Mouse (Mus musculus): ENCODE data around the gene Zic4. TPM values are rescaled to one million over a fixed set of nuclear protein-coding genes. Genes with fewer than 3 reads are reported as not detected.

The Zic4 gene
- polyA plus RNA-seq, 1 experiment from 2014 or later = 0.74 TPM

- no peaks in the 10 kb centered on the region for H3K4me1 ChIP-seq (replicated peaks)
- 16% methylated on average over 4 of the region's 4 CpGs for WGBS
- peaks cover 93% of the 10 kb centered on the region for H3K27me3 ChIP-seq
- H3K9ac ChIP-seq (replicated peaks) = no peak overlapping the region
- ATAC-seq (ENCODE audit: insufficient number of reproducible peaks, insufficient read depth, low FRiP score, low TSS enrichment, low read depth) = no peak
- no peak overlapping the region for H3K4me3 ChIP-seq (replicated peaks)
- no peaks in the 10 kb centered on the region for H3K9me3 ChIP-seq
- no peaks in the 10 kb centered on the region for H3K36me3 ChIP-seq
- H3K4me2 ChIP-seq = no peak overlapping the region
- H3K27ac ChIP-seq = no peak overlapping the region
Measured at GRCm38 (mm10) chr9:91371608-91372007, 9.4 kb downstream of the Zic4 start.

DNA sequence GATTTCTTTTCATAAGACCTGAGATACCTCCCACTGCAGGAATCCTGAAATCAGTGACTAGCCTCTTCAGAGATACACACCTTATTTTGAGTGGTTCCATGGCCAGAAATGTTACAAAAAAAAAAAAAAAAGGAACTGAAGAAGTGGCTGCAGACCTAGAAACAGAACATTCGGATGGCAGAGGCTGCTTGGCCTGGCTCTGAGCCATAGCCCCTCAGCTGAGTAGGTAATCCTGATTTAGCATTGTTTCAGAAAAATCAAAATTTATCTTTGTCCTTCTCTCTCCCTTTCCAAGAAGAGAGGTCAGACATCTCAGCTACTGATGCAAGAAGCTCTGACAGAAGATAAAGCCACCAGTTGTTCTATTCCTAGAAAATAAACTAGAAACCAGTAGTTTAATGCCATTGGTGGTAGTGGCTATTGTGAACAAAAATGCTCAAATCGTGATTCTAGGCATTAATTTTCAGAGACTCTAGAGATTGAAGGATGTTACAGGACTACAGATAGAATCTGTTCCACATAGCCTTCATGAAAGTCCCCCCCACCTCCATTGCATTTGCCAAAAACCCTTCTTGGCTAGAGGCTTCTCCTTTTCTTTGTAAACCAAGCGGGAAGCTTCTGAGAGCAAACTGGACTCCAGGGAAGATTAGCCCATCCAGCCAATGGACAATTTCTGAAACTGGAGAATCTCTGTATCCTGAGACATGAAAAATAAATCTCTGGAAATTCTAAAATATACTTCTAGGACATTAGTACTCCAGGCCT is 11.8 kb downstream of the Zic4 start:
- no peaks in the 10 kb centered on the region for H3K36me3 ChIP-seq
- H3K4me1 ChIP-seq (replicated peaks) = peaks cover 6% of the 10 kb centered on the region; the same call in 1 of the 2 replicates
- H3K27ac ChIP-seq = no peak overlapping the region
- no peak overlapping the region for H3K9ac ChIP-seq (replicated peaks)
- peaks cover 93% of the 10 kb centered on the region for H3K27me3 ChIP-seq
- H3K4me3 ChIP-seq (replicated peaks) = no peak overlapping the region
- no peaks in the 10 kb centered on the region for H3K9me3 ChIP-seq
- 25% methylated on average over 3 of the region's 3 CpGs for WGBS
- no peak overlapping the region for H3K4me2 ChIP-seq
- ATAC-seq (ENCODE audit: insufficient number of reproducible peaks, insufficient read depth, low FRiP score, low TSS enrichment, low read depth) = no peak

DNA sequence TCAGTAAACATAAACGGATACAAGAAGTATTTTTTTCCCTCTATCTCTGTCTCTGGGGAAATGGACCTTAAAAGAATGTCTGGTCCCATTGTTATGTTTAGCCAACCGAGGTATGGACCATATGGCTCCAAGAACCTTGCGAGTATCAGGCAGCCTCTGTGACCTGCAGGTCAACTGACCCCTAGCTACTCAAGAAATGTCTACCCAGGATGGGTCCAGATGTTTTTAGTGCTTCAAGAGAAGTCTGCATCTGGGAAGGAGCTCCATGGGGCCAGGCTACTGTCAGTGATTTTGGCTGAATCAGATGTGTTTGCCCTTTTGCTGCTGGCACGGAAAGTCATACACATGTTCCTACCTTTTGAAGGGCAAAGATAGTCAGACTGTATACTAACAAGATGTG is 12.5 kb downstream of the Zic4 start:
- Histone ChIP-seq H3K4me1 (replicated peaks) (peaks cover 6% of the 10 kb centered on the region; the same call in 1 of the 2 replicates), H3K9ac (replicated peaks) (no peak overlapping the region), H3K36me3 (no peaks in the 10 kb centered on the region), H3K27me3 (peaks cover 93% of the 10 kb centered on the region), H3K9me3 (no peaks in the 10 kb centered on the region), H3K4me3 (replicated peaks) (no peak overlapping the region), H3K27ac (no peak overlapping the region), H3K4me2 (no peak overlapping the region)
- WGBS = 7% methylated on average over 4 of the region's 4 CpGs
- no peak for ATAC-seq (ENCODE audit: insufficient number of reproducible peaks, insufficient read depth, low FRiP score, low TSS enrichment, low read depth)

- Histone ChIP-seq H3K4me1 (replicated peaks) (peaks cover 13% of the 10 kb centered on the region), H3K27me3 (peaks cover 93% of the 10 kb centered on the region), H3K9ac (replicated peaks) (no peak overlapping the region), H3K27ac (no peak overlapping the region), H3K36me3 (no peaks in the 10 kb centered on the region), H3K4me3 (replicated peaks) (no peak overlapping the region), H3K9me3 (no peaks in the 10 kb centered on the region), H3K4me2 (no peak overlapping the region)
- 2% methylated on average over 14 of the region's 14 CpGs for WGBS
- ATAC-seq (ENCODE audit: insufficient number of reproducible peaks, insufficient read depth, low FRiP score, low TSS enrichment, low read depth) = no peak
Measured at GRCm38 (mm10) chr9:91377036-91377872, 15.0 kb downstream of the Zic4 start.

- Histone ChIP-seq H3K9ac (replicated peaks) (no peak overlapping the region), H3K4me1 (replicated peaks) (peaks cover 13% of the 10 kb centered on the region), H3K27ac (no peak overlapping the region), H3K4me3 (replicated peaks) (no peak overlapping the region), H3K36me3 (no peaks in the 10 kb centered on the region), H3K9me3 (no peaks in the 10 kb centered on the region), H3K4me2 (no peak overlapping the region), H3K27me3 (peaks cover 93% of the 10 kb centered on the region)
- no peak for ATAC-seq (ENCODE audit: insufficient number of reproducible peaks, insufficient read depth, low FRiP score, low TSS enrichment, low read depth)
- under 1% methylated on average over 16 of the region's 16 CpGs for WGBS
Measured at GRCm38 (mm10) chr9:91377873-91378150, 15.6 kb downstream of the Zic4 start.

GRCm38 (mm10) chr9:91378411-91379299 is 16.4 kb downstream of the Zic4 start:
- Histone ChIP-seq H3K4me1 (replicated peaks) (peaks cover 13% of the 10 kb centered on the region), H3K4me3 (replicated peaks) (0 out of 2 replicates have a peak overlapping the region, but pooled peaks have one; percentile 9), H3K27ac (no peak overlapping the region), H3K9me3 (no peaks in the 10 kb centered on the region), H3K36me3 (no peaks in the 10 kb centered on the region), H3K27me3 (peaks cover 98% of the 10 kb centered on the region), H3K9ac (replicated peaks) (no peak overlapping the region), H3K4me2 (no peak overlapping the region)
- WGBS = under 1% methylated on average over 48 of the region's 48 CpGs
- ATAC-seq (ENCODE audit: insufficient number of reproducible peaks, insufficient read depth, low FRiP score, low TSS enrichment, low read depth) = no peak

DNA sequence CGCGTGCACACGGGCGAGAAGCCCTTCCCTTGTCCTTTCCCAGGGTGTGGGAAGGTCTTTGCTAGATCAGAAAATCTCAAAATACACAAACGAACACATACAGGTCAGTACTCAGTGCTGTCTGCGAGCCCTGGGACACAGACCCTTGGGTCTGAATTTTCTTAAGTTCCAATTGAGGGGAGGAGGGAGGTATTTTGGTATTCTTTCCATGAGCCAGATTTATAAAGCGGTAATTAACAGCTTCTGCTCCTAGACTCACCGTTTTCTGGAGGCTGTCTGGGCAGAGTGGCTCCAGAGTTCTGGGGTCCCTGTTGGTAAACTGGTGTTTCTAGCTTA is 17.1 kb downstream of the Zic4 start:
- Histone ChIP-seq H3K4me3 (replicated peaks) (no peak overlapping the region), H3K36me3 (no peaks in the 10 kb centered on the region), H3K27me3 (peaks cover 98% of the 10 kb centered on the region), H3K4me1 (replicated peaks) (peaks cover 13% of the 10 kb centered on the region), H3K9ac (replicated peaks) (no peak overlapping the region), H3K9me3 (no peaks in the 10 kb centered on the region), H3K27ac (no peak overlapping the region), H3K4me2 (no peak overlapping the region)
- ATAC-seq (ENCODE audit: insufficient number of reproducible peaks, insufficient read depth, low FRiP score, low TSS enrichment, low read depth) = no peak
- WGBS = under 1% methylated on average over 8 of the region's 8 CpGs

GRCm38 (mm10) chr9:91379781-91380457 is 17.7 kb downstream of the Zic4 start:
- H3K4me1 ChIP-seq (replicated peaks) = peaks cover 13% of the 10 kb centered on the region
- H3K9ac ChIP-seq (replicated peaks) = no peak overlapping the region
- no peaks in the 10 kb centered on the region for H3K9me3 ChIP-seq
- 1% methylated on average over 10 of the region's 10 CpGs for WGBS
- H3K27me3 ChIP-seq = peaks cover 98% of the 10 kb centered on the region
- H3K4me3 ChIP-seq (replicated peaks) = no peak overlapping the region
- ATAC-seq (ENCODE audit: insufficient number of reproducible peaks, insufficient read depth, low FRiP score, low TSS enrichment, low read depth) = no peak
- no peak overlapping the region for H3K4me2 ChIP-seq
- H3K27ac ChIP-seq = no peak overlapping the region
- H3K36me3 ChIP-seq = no peaks in the 10 kb centered on the region

- Histone ChIP-seq H3K27ac (no peak overlapping the region), H3K4me1 (replicated peaks) (peaks cover 13% of the 10 kb centered on the region), H3K9me3 (no peaks in the 10 kb centered on the region), H3K36me3 (no peaks in the 10 kb centered on the region), H3K4me3 (replicated peaks) (no peak overlapping the region), H3K4me2 (no peak overlapping the region), H3K9ac (replicated peaks) (no peak overlapping the region), H3K27me3 (peaks cover 99% of the 10 kb centered on the region)
- ATAC-seq (ENCODE audit: insufficient number of reproducible peaks, insufficient read depth, low FRiP score, low TSS enrichment, low read depth) = no peak
- 1% methylated on average over 9 of the region's 9 CpGs for WGBS
Measured at GRCm38 (mm10) chr9:91380458-91380914, 18.3 kb downstream of the Zic4 start.

- Histone ChIP-seq H3K4me1 (replicated peaks) (peaks cover 13% of the 10 kb centered on the region), H3K4me2 (peak overlapping the region; percentile 83), H3K4me3 (replicated peaks) (peak overlapping the region; percentile 52), H3K27me3 (peaks cover 99% of the 10 kb centered on the region), H3K9me3 (no peaks in the 10 kb centered on the region), H3K9ac (replicated peaks) (peak overlapping the region; percentile 57), H3K27ac (no peak overlapping the region), H3K36me3 (no peaks in the 10 kb centered on the region)
- peak; percentile 44; the same call in 1 of the 2 replicates for ATAC-seq (ENCODE audit: insufficient number of reproducible peaks, insufficient read depth, low FRiP score, low TSS enrichment, low read depth)
- under 1% methylated on average over 60 of the region's 76 CpGs for WGBS
Measured at GRCm38 (mm10) chr9:91381284-91382110, 19.3 kb downstream of the Zic4 start.
